Mouse (Mus musculus) pancreas, adult 10 weeks (tissue): ENCODE measurements around the gene Gm14151. TPM values are rescaled to one million over a fixed set of nuclear protein-coding genes. Genes with fewer than 3 reads are reported as not detected.

Source experiments
- polyA plus RNA-seq: library from polyadenylated mRNA; stranded (reverse); fragments of 350-450 nt; fragmentation: Illumina TruSeq; extraction: RNeasy Lipid Tissue Mini Kit (QIAGEN cat#74804); gene quantifications from one replicate; pipeline ENCODE4 v1.2.3, GENCODE M21; 2015; ENCODE audit warnings: low read depth, low replicate concordance; ENCODE audit not compliant: insufficient read depth

The Gm14151 gene
- not detected for polyA plus RNA-seq

DNA sequence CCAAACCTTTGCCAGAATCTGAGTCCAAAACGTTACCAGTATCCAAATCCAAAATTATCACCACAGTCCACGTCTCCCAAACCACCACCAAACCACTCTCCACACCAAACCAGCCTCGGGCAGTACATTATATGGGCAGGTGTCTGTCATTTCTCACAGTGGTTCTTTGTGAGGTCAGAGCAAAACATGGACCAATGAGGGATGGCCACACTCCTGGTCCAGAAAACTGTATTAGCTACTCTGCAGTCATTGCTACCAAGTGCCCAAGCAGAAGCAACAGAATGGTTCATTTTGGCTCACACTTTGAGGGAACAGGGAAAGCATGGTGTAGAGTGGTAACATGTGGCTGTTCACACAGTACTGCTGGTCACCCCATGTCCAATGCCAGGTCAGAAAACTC lies at the start of gene Gm14151:
Gene Gm14151, minus strand, starts transcription at position 101 of the 400 bp plus-strand sequence.

DNA sequence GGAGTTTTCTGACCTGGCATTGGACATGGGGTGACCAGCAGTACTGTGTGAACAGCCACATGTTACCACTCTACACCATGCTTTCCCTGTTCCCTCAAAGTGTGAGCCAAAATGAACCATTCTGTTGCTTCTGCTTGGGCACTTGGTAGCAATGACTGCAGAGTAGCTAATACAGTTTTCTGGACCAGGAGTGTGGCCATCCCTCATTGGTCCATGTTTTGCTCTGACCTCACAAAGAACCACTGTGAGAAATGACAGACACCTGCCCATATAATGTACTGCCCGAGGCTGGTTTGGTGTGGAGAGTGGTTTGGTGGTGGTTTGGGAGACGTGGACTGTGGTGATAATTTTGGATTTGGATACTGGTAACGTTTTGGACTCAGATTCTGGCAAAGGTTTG lies 5.8 kb upstream of the Gm14151 start, which contains the start of gene Gm14147:
Gene Gm14147, plus strand, starts transcription at position 301 of the 400 bp plus-strand sequence.

DNA sequence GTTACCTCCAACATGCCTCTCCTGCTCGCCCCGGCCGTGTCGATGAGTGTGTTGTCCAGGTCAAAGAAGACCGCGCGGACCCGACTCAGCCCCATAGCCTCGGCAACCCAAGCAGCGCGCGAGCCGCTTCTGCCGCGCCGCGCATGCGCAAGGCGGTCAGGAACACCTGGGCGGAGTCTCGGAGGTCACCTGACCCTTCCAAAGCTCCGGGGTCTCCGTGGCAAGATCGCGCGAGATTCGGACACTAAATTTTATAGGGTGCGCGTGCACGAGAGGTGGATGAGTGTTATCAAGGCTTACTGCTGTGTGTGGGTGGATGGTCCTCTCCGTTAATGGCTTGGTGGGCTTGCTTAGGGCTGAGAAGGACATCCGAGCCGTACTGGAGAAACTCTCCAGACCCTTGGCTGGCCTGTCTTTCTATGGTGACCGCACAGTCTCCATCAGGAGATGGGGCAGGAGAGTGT lies 52.9 kb downstream of the Gm14151 start, which contains the start of the genes Ninl and Nanp:
Gene Ninl, minus strand, starts transcription at position 151 of the 464 bp plus-strand sequence.
Gene Nanp, minus strand, starts transcription at position 167 of the 464 bp plus-strand sequence.

Other genes with a start within 250 kb of the Gm14151 start
- 15.1 TPM for gene Abhd12, start 187.6 kb downstream of the Gm14151 start, polyA plus RNA-seq
- gene Gins1, start 186.9 kb downstream of the Gm14151 start, polyA plus RNA-seq: not detected
- 2.1 TPM for gene Ninl, start 53.0 kb downstream of the Gm14151 start, polyA plus RNA-seq
- gene Nanp, start 53.0 kb downstream of the Gm14151 start, polyA plus RNA-seq: 1.8 TPM
- gene Gm14147, start 5.9 kb upstream of the Gm14151 start, polyA plus RNA-seq: not detected